Mouse (Mus musculus): ENCODE data around the gene Sgsm3. TPM values are rescaled to one million over a fixed set of nuclear protein-coding genes. Genes with fewer than 3 reads are reported as not detected.

The Sgsm3 gene
- total RNA-seq, 2 experiments from 2014 or later = 77.2 to 91.3 TPM

GRCm38 (mm10) chr15:81049401-81050053, 72.0 kb downstream of the Sgsm3 start:
- intact Hi-C loops (cut with DNase I) = no loop called here
- DNase-seq (ENCODE audit: low spot score in 2 of 2) = no peak

- intact Hi-C loops (cut with DNase I) = no loop called here
- DNase-seq (ENCODE audit: low spot score in 2 of 2) = no peak
Measured at GRCm38 (mm10) chr15:81050488-81050887, 72.9 kb downstream of the Sgsm3 start.

GRCm38 (mm10) chr15:81052491-81052890, 74.9 kb downstream of the Sgsm3 start:
- no peak for DNase-seq (ENCODE audit: low spot score in 2 of 2)
- intact Hi-C loops (cut with DNase I) = no loop called here

- no peak for DNase-seq (ENCODE audit: low spot score in 2 of 2)
- intact Hi-C loops (cut with DNase I) = no loop called here
Measured at GRCm38 (mm10) chr15:81055488-81055887, 77.9 kb downstream of the Sgsm3 start.

GRCm38 (mm10) chr15:81057736-81058135, 80.2 kb downstream of the Sgsm3 start:
- intact Hi-C loops (cut with DNase I) = no loop called here

GRCm38 (mm10) chr15:81060975-81061374, 83.4 kb downstream of the Sgsm3 start:
- no peak for DNase-seq (ENCODE audit: low spot score in 2 of 2)
- intact Hi-C loops (cut with DNase I) = loop anchor here (5.0 kb wide), 1 partner anchor 34 kb away; no protein-coding TSS in a partner anchor

More at GRCm38 (mm10) chr15:81057736-81058135, 80.2 kb downstream of the Sgsm3 start:
- no peak for DNase-seq (ENCODE audit: low spot score in 2 of 2)

Small RNA genes within 50 kb of the gene (microRNA-seq; reads per million reads assigned to microRNA genes)
- 9.1 to 13.9 reads per million in 2 experiments for gene Mir5113

Other genes with a start within 250 kb of the Sgsm3 start
- 10 to 100 TPM; 25.5 to 26.0 TPM for gene Adsl, start 29.3 kb upstream of the Sgsm3 start, total RNA-seq (2021)
- 10 to 100 TPM; 65.0 to 71.8 TPM for gene Mrtfa, start 213.0 kb downstream of the Sgsm3 start, total RNA-seq (2021)

Data from left cerebral cortex, postnatal 25 days (tissue).